Comparison of ENCODE assay signal across 11 mouse cellular contexts in genomic region chr3:101513611-101514311, GRCm38 (mm10).
DNase-seq lines count a peak whose midpoint lies in the region; ATAC-seq lines count a peak whose summit lies in the region.
"Had no signal": no experiment of that assay in that cellular context is flagged by ENCODE, and none has a peak within 500 bp of the region (broad histone marks: within the 10 kb centered on the region; RNA-seq: fewer than 3 reads in every experiment).

No protein-coding gene starts in this region.

- no peaks in the 10 kb centered on the region for H3K27me3 ChIP-seq in liver, embryonic 16.5 days (ENCODE audit: control insufficient read depth, insufficient read depth, low read depth, low read length)
- no peaks in the 10 kb centered on the region for H3K27me3 ChIP-seq in liver, embryonic 12.5 days (replicated peaks)
- H3K27me3 ChIP-seq in embryonic facial prominence, embryonic 13.5 days, result no peaks in the 10 kb centered on the region
- no peaks in the 10 kb centered on the region for H3K27me3 ChIP-seq in kidney, embryonic 14.5 days (ENCODE audit: control insufficient read depth, insufficient read depth, low read length)
- H3K27me3 ChIP-seq in neural tube, embryonic 11.5 days (ENCODE audit: control insufficient read depth, insufficient read depth, low read length), result no peaks in the 10 kb centered on the region

- H3K4me1 ChIP-seq in liver, embryonic 16.5 days (ENCODE audit: control insufficient read depth, low read depth, low read length), result no peaks in the 10 kb centered on the region
- 0 out of 2 replicates have a peak, but pooled peaks cover 15% of the 10 kb centered on the region for H3K4me1 ChIP-seq in liver, embryonic 12.5 days
- H3K4me1 ChIP-seq in embryonic facial prominence, embryonic 13.5 days, result peaks cover 29% of the 10 kb centered on the region
- H3K4me1 ChIP-seq in kidney, embryonic 14.5 days (ENCODE audit: control insufficient read depth, insufficient read depth, low read length), result peaks cover 28% of the 10 kb centered on the region
- H3K4me1 ChIP-seq in neural tube, embryonic 11.5 days (ENCODE audit: control insufficient read depth, insufficient read depth, low read length), result peaks cover 5% of the 10 kb centered on the region; the same call in 1 of the 2 replicates

- no peak overlapping the region for H3K4me3 ChIP-seq in liver, embryonic 16.5 days (ENCODE audit: low read depth, low read length)
- no peak overlapping the region for H3K4me3 ChIP-seq in liver, embryonic 12.5 days
- no peak overlapping the region for H3K4me3 ChIP-seq in embryonic facial prominence, embryonic 13.5 days
- H3K4me3 ChIP-seq in kidney, embryonic 14.5 days (ENCODE audit: low read length), result no peak overlapping the region
- no peak overlapping the region for H3K4me3 ChIP-seq in neural tube, embryonic 11.5 days (ENCODE audit: low read depth, low read length)

- H3K27ac ChIP-seq in liver, embryonic 16.5 days (ENCODE audit: low read length), result peak overlapping the region; percentile 20; the same call in 1 of the 2 replicates
- no peak overlapping the region for H3K27ac ChIP-seq in liver, embryonic 12.5 days
- peak overlapping the region; percentile 28 for H3K27ac ChIP-seq in embryonic facial prominence, embryonic 13.5 days
- H3K27ac ChIP-seq in kidney, embryonic 14.5 days (ENCODE audit: low read depth, low read length), result peak overlapping the region; percentile 80; the same call in 1 of the 2 replicates
- H3K27ac ChIP-seq in neural tube, embryonic 11.5 days (ENCODE audit: low read depth, low read length), result no peak overlapping the region

- H3K9ac ChIP-seq in liver, embryonic 16.5 days (ENCODE audit: low read depth, low read length), result no peak overlapping the region
- H3K9ac ChIP-seq in liver, embryonic 12.5 days, result no peak overlapping the region
- no peak overlapping the region for H3K9ac ChIP-seq in embryonic facial prominence, embryonic 13.5 days
- no peak overlapping the region for H3K9ac ChIP-seq in kidney, embryonic 14.5 days (ENCODE audit: low read depth, low read length)
- no peak overlapping the region for H3K9ac ChIP-seq in neural tube, embryonic 11.5 days (ENCODE audit: low read length)

- no peaks in the 10 kb centered on the region for H3K36me3 ChIP-seq in liver, embryonic 16.5 days (ENCODE audit: control insufficient read depth, insufficient read depth)
- H3K36me3 ChIP-seq in liver, embryonic 12.5 days, result no peaks in the 10 kb centered on the region
- H3K36me3 ChIP-seq in embryonic facial prominence, embryonic 13.5 days, result no peaks in the 10 kb centered on the region
- no peaks in the 10 kb centered on the region for H3K36me3 ChIP-seq in kidney, embryonic 14.5 days (ENCODE audit: control insufficient read depth, insufficient read depth, low read length)
- no peaks in the 10 kb centered on the region for H3K36me3 ChIP-seq in neural tube, embryonic 11.5 days (ENCODE audit: control insufficient read depth, insufficient read depth, low read length)

- peak; percentile 45 for DNase-seq in neural tube, embryonic 11.5 days (ENCODE audit: low spot score)
- DNase-seq in lung, postnatal 14 days, result no peak
- DNase-seq in heart, adult 8-10 months (ENCODE audit: low spot score), result no peak
- DNase-seq in gastrocnemius, adult 8-10 months (ENCODE audit: low spot score in 2 of 2), result no peak
- DNase-seq: lung, adult 18-20 months; right cerebral cortex, adult 18-20 months had no signal

- 52% methylated on average over 13 of the region's 13 CpGs for WGBS in liver, embryonic 16.5 days (ENCODE audit: insufficient replicate concordance)
- 60% methylated on average over 13 of the region's 13 CpGs for WGBS in liver, embryonic 12.5 days (ENCODE audit: insufficient replicate concordance)
- WGBS in embryonic facial prominence, embryonic 13.5 days, result 33% methylated on average over 13 of the region's 13 CpGs
- 16% methylated on average over 13 of the region's 13 CpGs for WGBS in kidney, embryonic 14.5 days
- 42% methylated on average over 13 of the region's 13 CpGs for WGBS in neural tube, embryonic 11.5 days

- H3K4me2 ChIP-seq in liver, embryonic 16.5 days (ENCODE audit: low read depth, low read length), result no peak overlapping the region
- H3K4me2 ChIP-seq in liver, embryonic 12.5 days, result no peak overlapping the region
- H3K4me2 ChIP-seq in embryonic facial prominence, embryonic 13.5 days, result 0 out of 2 replicates have a peak overlapping the region, but pooled peaks have one; percentile 2
- H3K4me2 ChIP-seq in kidney, embryonic 14.5 days (replicated peaks; ENCODE audit: low read depth, low read length), result no peak overlapping the region
- H3K4me2 ChIP-seq in neural tube, embryonic 11.5 days (ENCODE audit: low read depth), result no peak overlapping the region

- H3K9me3 ChIP-seq in liver, embryonic 16.5 days (replicated peaks; ENCODE audit: control insufficient read depth, low read length), result no peaks in the 10 kb centered on the region
- H3K9me3 ChIP-seq in liver, embryonic 12.5 days (replicated peaks), result no peaks in the 10 kb centered on the region
- no peaks in the 10 kb centered on the region for H3K9me3 ChIP-seq in embryonic facial prominence, embryonic 13.5 days
- peaks cover 6% of the 10 kb centered on the region for H3K9me3 ChIP-seq in kidney, embryonic 14.5 days (ENCODE audit: control insufficient read depth, low read length)
- H3K9me3 ChIP-seq in neural tube, embryonic 11.5 days (ENCODE audit: control insufficient read depth, low read length), result no peaks in the 10 kb centered on the region

- ATAC-seq in liver, embryonic 16.5 days (ENCODE audit: low read depth), result no peak
- ATAC-seq in liver, embryonic 12.5 days, result no peak
- ATAC-seq in embryonic facial prominence, embryonic 13.5 days (ENCODE audit: insufficient number of reproducible peaks, insufficient read depth, low FRiP score, low TSS enrichment, low read depth), result no peak
- peak; percentile 75 for ATAC-seq in kidney, embryonic 14.5 days (ENCODE audit: low FRiP score, low TSS enrichment)
- no peak for ATAC-seq in neural tube, embryonic 11.5 days (ENCODE audit: insufficient read depth, low FRiP score, low TSS enrichment)
- ATAC-seq: activated CD4-positive, CD25-positive, alpha-beta regulatory T cell, adult 4 months had no signal

Comparison
In these comparisons a context has a peak if more than half of its experiments do, and no peak if none do; other contexts are left out.
1. H3K27ac ChIP-seq: peak in liver, embryonic 16.5 days (single experiment), embryonic facial prominence, embryonic 13.5 days (single experiment) and kidney, embryonic 14.5 days (single experiment); none in liver, embryonic 12.5 days (single experiment) and neural tube, embryonic 11.5 days (single experiment).